ENCODE assay signal across 12 mouse cellular contexts in genomic region chr4:33390660-33391059, GRCm38 (mm10).
DNase-seq lines count a peak whose midpoint lies in the region; ATAC-seq lines count a peak whose summit lies in the region.
"Had no signal": no experiment of that assay in that cellular context is flagged by ENCODE, and none has a peak within 500 bp of the region (broad histone marks: within the 10 kb centered on the region; RNA-seq: fewer than 3 reads in every experiment).

No protein-coding gene starts in this region.

- H3K27ac ChIP-seq in hindbrain, embryonic 14.5 days: no peak overlapping the region
- no peak overlapping the region for H3K27ac ChIP-seq in heart, embryonic 12.5 days (ENCODE audit: poor library complexity, severe bottlenecking)
- H3K27ac ChIP-seq: kidney, embryonic 15.5 days; neural tube, embryonic 13.5 days; stomach, embryonic 15.5 days had no signal

- H3K36me3 ChIP-seq in hindbrain, embryonic 14.5 days (replicated peaks; ENCODE audit: control insufficient read depth, insufficient read depth): no peaks in the 10 kb centered on the region
- H3K36me3 ChIP-seq in heart, embryonic 12.5 days: peaks cover 10% of the 10 kb centered on the region; the same call in 1 of the 2 replicates

- no peak overlapping the region for H3K9ac ChIP-seq in hindbrain, embryonic 14.5 days
- no peak overlapping the region for H3K9ac ChIP-seq in heart, embryonic 12.5 days
- H3K9ac ChIP-seq: kidney, embryonic 15.5 days; neural tube, embryonic 13.5 days; stomach, embryonic 15.5 days had no signal

- H3K9me3 ChIP-seq in hindbrain, embryonic 14.5 days (ENCODE audit: control insufficient read depth, low read length): no peaks in the 10 kb centered on the region
- no peaks in the 10 kb centered on the region for H3K9me3 ChIP-seq in heart, embryonic 12.5 days (replicated peaks)
- H3K9me3 ChIP-seq: kidney, embryonic 15.5 days; neural tube, embryonic 13.5 days; stomach, embryonic 15.5 days had no signal

- no peaks in the 10 kb centered on the region for H3K27me3 ChIP-seq in hindbrain, embryonic 14.5 days (ENCODE audit: control insufficient read depth, insufficient read depth, low read length)
- no peaks in the 10 kb centered on the region for H3K27me3 ChIP-seq in heart, embryonic 12.5 days (replicated peaks)
- H3K27me3 ChIP-seq: kidney, embryonic 15.5 days; neural tube, embryonic 13.5 days; stomach, embryonic 15.5 days had no signal

- H3K4me2 ChIP-seq in hindbrain, embryonic 14.5 days (replicated peaks): no peak overlapping the region
- no peak overlapping the region for H3K4me2 ChIP-seq in heart, embryonic 12.5 days
- H3K4me2 ChIP-seq: kidney, embryonic 15.5 days; neural tube, embryonic 13.5 days; stomach, embryonic 15.5 days had no signal

- H3K4me1 ChIP-seq in hindbrain, embryonic 14.5 days (replicated peaks; ENCODE audit: control insufficient read depth, insufficient read depth, low read length): 0 out of 2 replicates have a peak, but pooled peaks cover 8% of the 10 kb centered on the region
- H3K4me1 ChIP-seq in heart, embryonic 12.5 days (replicated peaks): no peaks in the 10 kb centered on the region
- H3K4me1 ChIP-seq: kidney, embryonic 15.5 days; stomach, embryonic 15.5 days had no signal

- peak; percentile 45 for DNase-seq in embryo, embryonic 10.5 days (ENCODE audit: low spot score)
- no peak for DNase-seq in embryo, embryonic 9.5 days (ENCODE audit: extremely low spot score)
- peak; percentile 17 to 29 for DNase-seq in right cerebral cortex, adult 2 months (ENCODE audit: low spot score in 2 of 2)
- no peak for DNase-seq in right cerebral cortex, postnatal 4 days
- peak; percentile 57 for DNase-seq in hindbrain, embryonic 14.5 days (ENCODE audit: low spot score)
- DNase-seq in naive thymus-derived CD4-positive, alpha-beta T cell, adult 2 months (ENCODE audit: low read depth): peak; percentile 52
- no peak for DNase-seq in lung, postnatal 4 days
- DNase-seq: lung, postnatal 10 days had no signal

- ATAC-seq in hindbrain, embryonic 14.5 days (ENCODE audit: low FRiP score): 0 out of 2 replicates have a peak, but pooled peaks have one; percentile 37
- no peak for ATAC-seq in heart, embryonic 12.5 days (ENCODE audit: insufficient number of reproducible peaks, low FRiP score)

- H3K4me3 ChIP-seq in hindbrain, embryonic 14.5 days (replicated peaks; ENCODE audit: low read length): no peak overlapping the region
- no peak overlapping the region for H3K4me3 ChIP-seq in heart, embryonic 12.5 days
- H3K4me3 ChIP-seq: kidney, embryonic 15.5 days; neural tube, embryonic 13.5 days; stomach, embryonic 15.5 days had no signal

Comparison
In these comparisons a context has a peak if more than half of its experiments do, and no peak if none do; other contexts are left out.
1. DNase-seq: peak in embryo, embryonic 10.5 days (single experiment), right cerebral cortex, adult 2 months (2 of 2), hindbrain, embryonic 14.5 days (single experiment) and naive thymus-derived CD4-positive, alpha-beta T cell, adult 2 months (single experiment); none in embryo, embryonic 9.5 days (single experiment), right cerebral cortex, postnatal 4 days (single experiment) and lung, postnatal 4 days (0 of 2).